Mouse (Mus musculus): ENCODE data around the gene Ntn5.

GRCm38 (mm10) chr7:45727625-45728024, 43.8 kb downstream of the Ntn5 start:
- TF ChIP-seq HCFC1 (IDR thresholded peaks at IDR 0.05; ENCODE audit: low read depth, low read length) (no peak), EP300 (IDR thresholded peaks at IDR 0.05; ENCODE audit: low read length) (no peak), CTCF (conservative IDR thresholded peaks at IDR 0.05 in 1 of 2, IDR thresholded peaks at IDR 0.05 in 1 of 2; ENCODE audit: low read depth in 2 of 2, low read length in 2 of 2) (no peak)

All from CH12.LX (cell line).